Mouse (Mus musculus): ENCODE data around the gene Acr. TPM values are rescaled to one million over a fixed set of nuclear protein-coding genes. Genes with fewer than 3 reads are reported as not detected.

Acr gene
- polyA plus RNA-seq, 1 experiment from 2014 or later = not detected

GRCm38 (mm10) chr15:89591723-89592455, 23.8 kb downstream of the Acr start, which contains the start of gene Rabl2:
Rabl2 (minus strand) TSS chr15:89591923.
- WGBS (ENCODE audit: insufficient replicate concordance) = under 1% methylated on average over 35 of the region's 35 CpGs
- Histone ChIP-seq H3K4me3 (ENCODE audit: low read depth, low read length) (peak within 1 kb of the TSS; percentile 72), H3K36me3 (ENCODE audit: control insufficient read depth, insufficient read depth) (no peaks in the 10 kb centered on the region), H3K9ac (ENCODE audit: low read depth, low read length) (peak within 1 kb of the TSS; percentile 62), H3K4me1 (ENCODE audit: control insufficient read depth, low read depth, low read length) (peaks cover 3% of the 10 kb centered on the region), H3K4me2 (ENCODE audit: low read depth, low read length) (peak within 1 kb of the TSS; percentile 67), H3K27ac (ENCODE audit: low read length) (no peak within 1 kb of the TSS), H3K9me3 (replicated peaks; ENCODE audit: control insufficient read depth, low read length) (no peaks in the 10 kb centered on the region), H3K27me3 (ENCODE audit: control insufficient read depth, insufficient read depth, low read depth, low read length) (no peaks in the 10 kb centered on the region)
- ATAC-seq (ENCODE audit: low read depth) = peak; percentile 91

GRCm38 (mm10) chr15:89592548-89592947, 24.4 kb downstream of the Acr start:
- no peak for ATAC-seq (ENCODE audit: low read depth)
- Histone ChIP-seq H3K27me3 (ENCODE audit: control insufficient read depth, insufficient read depth, low read depth, low read length) (no peaks in the 10 kb centered on the region), H3K9me3 (replicated peaks; ENCODE audit: control insufficient read depth, low read length) (no peaks in the 10 kb centered on the region), H3K27ac (ENCODE audit: low read length) (no peak overlapping the region), H3K9ac (ENCODE audit: low read depth, low read length) (no peak overlapping the region), H3K4me2 (ENCODE audit: low read depth, low read length) (peak overlapping the region; percentile 67), H3K4me1 (ENCODE audit: control insufficient read depth, low read depth, low read length) (peaks cover 3% of the 10 kb centered on the region), H3K36me3 (ENCODE audit: control insufficient read depth, insufficient read depth) (no peaks in the 10 kb centered on the region), H3K4me3 (ENCODE audit: low read depth, low read length) (no peak overlapping the region)
- 41% methylated on average over 4 of the region's 4 CpGs for WGBS (ENCODE audit: insufficient replicate concordance)

DNA sequence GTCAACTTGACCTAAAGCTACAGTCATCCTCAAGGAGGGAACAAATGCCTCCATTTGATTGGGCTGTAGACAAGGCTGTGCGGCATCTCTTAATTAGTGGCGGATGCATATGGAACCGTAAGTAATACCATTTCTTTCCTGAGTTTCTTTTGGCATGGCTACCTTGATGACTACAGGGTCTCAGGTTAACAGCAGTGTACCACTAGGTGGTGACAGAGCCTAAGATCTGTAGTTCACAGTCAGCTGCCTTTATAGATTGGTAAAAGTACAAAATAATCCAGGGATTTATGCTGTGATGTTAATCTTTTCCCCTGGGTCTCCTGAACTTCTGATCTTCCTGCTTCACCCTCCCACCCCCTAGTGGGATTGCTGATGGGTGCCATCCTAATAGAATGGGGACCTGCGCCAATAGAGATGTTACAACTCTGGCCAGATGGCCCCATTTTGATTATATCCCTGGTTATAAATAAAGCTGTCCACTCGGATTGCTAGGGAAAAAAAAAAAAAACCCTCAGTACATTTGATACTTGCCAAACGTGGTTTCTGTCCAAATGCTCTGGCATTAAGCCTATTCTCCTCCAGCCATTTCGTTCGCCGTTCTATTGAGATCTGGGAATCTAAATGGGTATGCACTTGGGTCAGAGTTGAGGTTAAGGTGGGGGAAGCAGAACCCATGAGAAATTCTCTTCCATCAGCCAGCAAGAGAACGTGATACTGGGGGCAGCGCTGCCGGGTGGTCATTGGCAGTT, 37.9 kb downstream of the Acr start:
- H3K4me3 ChIP-seq (ENCODE audit: low read depth, low read length) = no peak overlapping the region
- no peak overlapping the region for H3K4me2 ChIP-seq (ENCODE audit: low read depth, low read length)
- H3K27me3 ChIP-seq (ENCODE audit: control insufficient read depth, insufficient read depth, low read depth, low read length) = no peaks in the 10 kb centered on the region
- no peaks in the 10 kb centered on the region for H3K4me1 ChIP-seq (ENCODE audit: control insufficient read depth, low read depth, low read length)
- WGBS (ENCODE audit: insufficient replicate concordance) = 64% methylated on average over 12 of the region's 12 CpGs
- H3K9me3 ChIP-seq (replicated peaks; ENCODE audit: control insufficient read depth, low read length) = no peaks in the 10 kb centered on the region
- H3K27ac ChIP-seq (ENCODE audit: low read length) = no peak overlapping the region
- H3K9ac ChIP-seq (ENCODE audit: low read depth, low read length) = no peak overlapping the region
- H3K36me3 ChIP-seq (ENCODE audit: control insufficient read depth, insufficient read depth) = no peaks in the 10 kb centered on the region
- ATAC-seq (ENCODE audit: low read depth) = no peak

DNA sequence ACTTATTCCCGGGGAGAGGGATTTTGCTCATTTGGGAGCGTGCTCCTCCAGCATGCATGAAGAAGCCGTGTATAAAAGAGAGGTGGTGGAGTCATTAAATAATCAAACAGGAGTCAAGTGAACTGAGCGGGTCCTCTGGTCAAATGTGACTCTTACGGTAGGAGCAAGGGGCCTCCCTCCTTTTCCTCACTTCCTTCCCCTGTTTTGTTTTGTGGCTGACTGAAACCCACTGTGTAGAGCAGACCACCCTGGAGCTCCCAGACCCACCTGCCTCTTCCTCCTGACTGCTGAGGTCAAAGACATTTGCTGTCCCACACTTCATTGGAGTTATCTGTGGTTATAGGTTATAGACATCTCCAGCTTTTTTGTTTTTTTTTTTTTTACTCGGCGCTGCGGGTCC, 39.4 kb downstream of the Acr start:
- H3K4me2 ChIP-seq (ENCODE audit: low read depth, low read length) = 0 out of 2 replicates have a peak overlapping the region, but pooled peaks have one; percentile 4
- H3K27me3 ChIP-seq (ENCODE audit: control insufficient read depth, insufficient read depth, low read depth, low read length) = no peaks in the 10 kb centered on the region
- H3K36me3 ChIP-seq (ENCODE audit: control insufficient read depth, insufficient read depth) = no peaks in the 10 kb centered on the region
- H3K9me3 ChIP-seq (replicated peaks; ENCODE audit: control insufficient read depth, low read length) = no peaks in the 10 kb centered on the region
- 0 out of 2 replicates have a peak overlapping the region, but pooled peaks have one; percentile 3 for H3K4me3 ChIP-seq (ENCODE audit: low read depth, low read length)
- H3K27ac ChIP-seq (ENCODE audit: low read length) = no peak overlapping the region
- H3K4me1 ChIP-seq (ENCODE audit: control insufficient read depth, low read depth, low read length) = no peaks in the 10 kb centered on the region
- ATAC-seq (ENCODE audit: low read depth) = no peak
- 44% methylated on average over 8 of the region's 8 CpGs for WGBS (ENCODE audit: insufficient replicate concordance)
- H3K9ac ChIP-seq (ENCODE audit: low read depth, low read length) = no peak overlapping the region

DNA sequence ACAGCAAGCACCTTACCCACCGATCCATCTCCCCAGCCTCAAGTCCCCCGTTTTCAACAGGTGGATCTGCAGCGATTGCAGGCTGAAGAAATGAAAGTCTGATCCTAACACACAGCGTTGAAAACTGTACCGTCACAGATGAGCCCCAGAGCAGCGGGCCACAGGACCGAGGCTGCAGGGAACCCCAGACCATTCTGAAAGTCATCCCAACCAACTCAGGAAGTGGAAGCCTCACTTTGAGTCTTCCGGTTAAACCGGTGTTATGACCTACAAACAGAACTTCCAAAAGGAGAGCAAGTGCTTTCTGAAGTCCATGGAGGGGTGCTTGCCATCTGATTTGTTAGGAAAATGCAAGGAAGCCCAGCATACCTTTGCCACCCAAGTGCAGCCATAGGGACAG, 39.8 kb downstream of the Acr start:
- no peaks in the 10 kb centered on the region for H3K36me3 ChIP-seq (ENCODE audit: control insufficient read depth, insufficient read depth)
- H3K27ac ChIP-seq (ENCODE audit: low read length) = no peak overlapping the region
- 0 out of 2 replicates have a peak overlapping the region, but pooled peaks have one; percentile 4 for H3K4me2 ChIP-seq (ENCODE audit: low read depth, low read length)
- no peaks in the 10 kb centered on the region for H3K4me1 ChIP-seq (ENCODE audit: control insufficient read depth, low read depth, low read length)
- H3K9ac ChIP-seq (ENCODE audit: low read depth, low read length) = no peak overlapping the region
- no peaks in the 10 kb centered on the region for H3K9me3 ChIP-seq (replicated peaks; ENCODE audit: control insufficient read depth, low read length)
- WGBS (ENCODE audit: insufficient replicate concordance) = 26% methylated on average over 9 of the region's 9 CpGs
- H3K27me3 ChIP-seq (ENCODE audit: control insufficient read depth, insufficient read depth, low read depth, low read length) = no peaks in the 10 kb centered on the region
- no peak for ATAC-seq (ENCODE audit: low read depth)
- 0 out of 2 replicates have a peak overlapping the region, but pooled peaks have one; percentile 3 for H3K4me3 ChIP-seq (ENCODE audit: low read depth, low read length)

DNA sequence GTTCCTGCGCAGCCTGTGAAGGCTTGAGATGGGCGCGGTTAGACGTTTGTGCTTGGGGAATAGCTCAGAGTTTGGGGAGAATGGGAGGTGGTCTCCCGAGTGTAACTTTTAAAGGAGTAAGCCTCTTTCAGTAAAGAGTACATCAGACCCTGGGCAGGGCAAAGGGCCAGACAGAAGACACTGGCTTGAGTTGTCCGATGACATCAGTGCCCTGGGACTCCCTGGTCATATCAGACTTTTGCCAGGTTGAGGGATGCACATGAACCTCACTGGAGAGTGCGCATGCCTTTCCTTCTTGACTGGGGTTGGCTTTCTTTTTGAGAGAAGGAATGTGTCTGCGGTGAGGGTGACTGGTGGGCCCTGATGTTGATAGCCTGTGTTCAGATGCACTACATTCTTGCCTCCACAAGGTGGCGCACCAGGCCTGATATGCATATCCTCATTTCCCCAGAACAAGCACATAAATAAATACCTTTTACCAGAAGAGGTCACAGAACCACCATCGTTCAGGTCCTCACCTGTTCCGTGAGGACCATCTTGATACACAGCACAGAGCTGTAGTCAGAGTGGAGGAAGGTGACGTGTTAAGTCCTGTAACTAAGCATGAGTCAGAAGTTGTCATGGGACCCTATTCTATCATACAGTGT, 54.3 kb downstream of the Acr start:
- Histone ChIP-seq H3K4me2 (ENCODE audit: low read depth, low read length) (no peak overlapping the region), H3K9me3 (replicated peaks; ENCODE audit: control insufficient read depth, low read length) (no peaks in the 10 kb centered on the region), H3K4me3 (ENCODE audit: low read depth, low read length) (no peak overlapping the region), H3K27me3 (ENCODE audit: control insufficient read depth, insufficient read depth, low read depth, low read length) (no peaks in the 10 kb centered on the region), H3K36me3 (ENCODE audit: control insufficient read depth, insufficient read depth) (no peaks in the 10 kb centered on the region), H3K27ac (ENCODE audit: low read length) (no peak overlapping the region), H3K4me1 (ENCODE audit: control insufficient read depth, low read depth, low read length) (no peaks in the 10 kb centered on the region), H3K9ac (ENCODE audit: low read depth, low read length) (no peak overlapping the region)
- ATAC-seq (ENCODE audit: low read depth) = no peak
- whole genome bisulfite sequencing (ENCODE audit: insufficient replicate concordance) = 67% methylated on average over 12 of the region's 12 CpGs

DNA sequence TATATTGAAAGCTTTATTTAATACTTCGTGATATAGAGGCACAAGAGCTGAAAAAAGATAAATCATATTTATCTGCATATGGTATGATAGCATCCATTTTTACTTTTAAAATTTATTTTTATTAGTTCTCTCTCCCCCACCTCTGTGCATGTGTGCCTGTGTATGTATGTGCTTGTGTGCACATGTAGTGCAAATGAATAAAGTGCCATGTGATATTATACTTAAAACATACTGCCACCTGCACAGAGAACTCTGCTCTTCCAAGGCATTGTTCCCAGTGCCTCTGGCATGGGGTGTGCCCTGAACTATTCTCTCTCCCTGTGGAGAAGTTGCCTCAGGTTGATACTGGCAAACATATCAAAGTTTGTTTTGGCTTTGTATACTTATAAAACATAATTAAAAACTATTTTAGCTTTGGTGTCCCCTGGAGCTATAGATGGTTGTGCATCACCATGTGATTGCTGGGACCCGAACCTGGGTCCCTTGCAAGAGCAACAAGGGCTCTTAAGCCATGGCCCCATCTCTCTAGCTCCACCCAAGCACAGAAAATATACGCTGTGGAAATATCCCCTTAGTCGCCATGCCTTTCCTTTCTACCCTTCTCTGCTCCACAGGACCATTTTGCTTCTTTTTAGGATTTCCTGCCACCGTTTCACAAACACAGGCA, 55.0 kb downstream of the Acr start:
- H3K4me1 ChIP-seq (ENCODE audit: control insufficient read depth, low read depth, low read length) = no peaks in the 10 kb centered on the region
- no peaks in the 10 kb centered on the region for H3K27me3 ChIP-seq (ENCODE audit: control insufficient read depth, insufficient read depth, low read depth, low read length)
- H3K4me3 ChIP-seq (ENCODE audit: low read depth, low read length) = no peak overlapping the region
- H3K36me3 ChIP-seq (ENCODE audit: control insufficient read depth, insufficient read depth) = no peaks in the 10 kb centered on the region
- no peak for ATAC-seq (ENCODE audit: low read depth)
- no peaks in the 10 kb centered on the region for H3K9me3 ChIP-seq (replicated peaks; ENCODE audit: control insufficient read depth, low read length)
- H3K27ac ChIP-seq (ENCODE audit: low read length) = no peak overlapping the region
- 43% methylated on average over 5 of the region's 5 CpGs for WGBS (ENCODE audit: insufficient replicate concordance)
- no peak overlapping the region for H3K4me2 ChIP-seq (ENCODE audit: low read depth, low read length)
- H3K9ac ChIP-seq (ENCODE audit: low read depth, low read length) = no peak overlapping the region

DNA sequence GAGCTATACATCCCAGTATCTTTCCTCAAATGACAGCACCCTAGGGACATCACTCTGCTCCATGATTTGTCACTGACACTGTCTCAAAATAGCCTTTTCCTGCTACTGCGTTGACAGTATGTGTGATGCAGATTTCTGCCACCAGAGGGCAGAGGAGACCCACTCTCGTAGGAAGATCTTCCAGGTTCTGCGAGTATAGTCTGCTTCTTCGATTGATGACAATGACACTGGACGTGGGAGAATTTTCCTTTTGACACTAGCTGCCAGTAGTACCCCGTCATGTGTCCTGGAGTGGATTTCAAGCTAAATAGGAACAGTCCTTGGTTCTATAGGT, 55.5 kb downstream of the Acr start:
- H3K4me1 ChIP-seq (ENCODE audit: control insufficient read depth, low read depth, low read length) = no peaks in the 10 kb centered on the region
- no peak overlapping the region for H3K9ac ChIP-seq (ENCODE audit: low read depth, low read length)
- no peaks in the 10 kb centered on the region for H3K9me3 ChIP-seq (replicated peaks; ENCODE audit: control insufficient read depth, low read length)
- no peak overlapping the region for H3K27ac ChIP-seq (ENCODE audit: low read length)
- ATAC-seq (ENCODE audit: low read depth) = no peak
- no peak overlapping the region for H3K4me3 ChIP-seq (ENCODE audit: low read depth, low read length)
- no peaks in the 10 kb centered on the region for H3K36me3 ChIP-seq (ENCODE audit: control insufficient read depth, insufficient read depth)
- 14% methylated on average over 6 of the region's 6 CpGs for WGBS (ENCODE audit: insufficient replicate concordance)
- no peak overlapping the region for H3K4me2 ChIP-seq (ENCODE audit: low read depth, low read length)
- H3K27me3 ChIP-seq (ENCODE audit: control insufficient read depth, insufficient read depth, low read depth, low read length) = no peaks in the 10 kb centered on the region
